Mouse (Mus musculus): ENCODE results near the gene Dbi. TPM values are rescaled to one million over a fixed set of nuclear protein-coding genes. Genes with fewer than 3 reads are reported as not detected.

The Dbi gene
- polyA plus RNA-seq, 1 experiment: 1,337 TPM

DNA sequence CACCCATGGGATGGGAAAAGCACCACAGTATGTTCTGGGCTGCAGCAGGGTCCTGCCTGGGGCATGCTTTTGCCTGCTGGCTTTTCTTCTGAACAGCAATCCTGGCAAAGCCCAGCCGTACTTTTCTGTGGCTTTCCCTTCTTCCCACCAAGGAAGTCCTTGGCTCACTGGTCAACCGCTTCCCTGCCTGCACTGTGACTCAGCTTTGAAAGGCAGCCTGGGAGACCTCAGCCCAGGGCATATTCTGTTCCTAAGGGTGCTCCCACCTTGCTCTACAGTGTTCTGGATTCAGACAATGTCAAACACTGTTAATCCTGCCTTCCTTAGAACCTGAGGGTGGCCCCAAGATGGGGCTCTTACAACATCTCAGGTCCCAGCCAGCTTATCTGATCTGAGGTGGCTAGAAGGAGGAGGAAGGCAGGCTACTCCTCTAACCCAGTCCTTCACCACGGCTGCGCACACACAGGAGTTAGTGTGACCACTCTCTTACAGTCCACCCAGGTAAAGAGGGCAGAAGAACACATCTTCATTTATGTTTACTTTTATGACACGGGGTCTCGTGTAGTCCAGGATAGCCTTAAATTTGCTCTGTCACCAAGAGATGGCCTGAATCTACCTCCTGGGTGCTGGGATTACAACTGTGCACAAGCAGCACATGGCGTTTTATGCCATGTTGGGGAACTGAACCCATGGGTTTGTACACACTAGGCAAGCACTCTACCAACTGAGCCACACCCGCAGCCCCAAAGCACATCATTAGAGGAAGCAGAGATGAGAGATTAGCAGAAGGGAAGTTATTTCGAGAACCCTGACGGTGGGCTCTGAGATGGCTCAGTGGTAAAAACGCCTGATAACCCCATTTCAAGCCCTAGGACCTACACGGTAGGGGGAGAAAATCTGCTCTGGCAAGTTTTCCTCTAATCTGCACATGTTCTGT is 8.4 kb downstream of the Dbi start:
- no peaks in the 10 kb centered on the region for H3K27me3 ChIP-seq (replicated peaks; ENCODE audit: control insufficient read depth, insufficient read depth, low read length)
- no peak overlapping the region for H3K4me3 ChIP-seq (ENCODE audit: insufficient read depth, low read depth, low read length)
- 76% methylated on average over 12 of the region's 12 CpGs for WGBS
- H3K36me3 ChIP-seq (ENCODE audit: control insufficient read depth, insufficient read depth, low read length): peaks cover 10% of the 10 kb centered on the region
- peaks cover 35% of the 10 kb centered on the region for H3K4me1 ChIP-seq (ENCODE audit: control insufficient read depth, insufficient read depth, low read length)
- TF ChIP-seq CTCF (conservative IDR thresholded peaks at IDR 0.05; ENCODE audit: insufficient read depth, insufficient read length, low read depth, low read length) (no peak), POLR2A (IDR thresholded peaks at IDR 0.05; ENCODE audit: low read depth, low read length) (no peak)
- peak overlapping the region; percentile 73 for H3K27ac ChIP-seq (ENCODE audit: insufficient read depth, low read depth, low read length)
- no peak for DNase-seq

DNA sequence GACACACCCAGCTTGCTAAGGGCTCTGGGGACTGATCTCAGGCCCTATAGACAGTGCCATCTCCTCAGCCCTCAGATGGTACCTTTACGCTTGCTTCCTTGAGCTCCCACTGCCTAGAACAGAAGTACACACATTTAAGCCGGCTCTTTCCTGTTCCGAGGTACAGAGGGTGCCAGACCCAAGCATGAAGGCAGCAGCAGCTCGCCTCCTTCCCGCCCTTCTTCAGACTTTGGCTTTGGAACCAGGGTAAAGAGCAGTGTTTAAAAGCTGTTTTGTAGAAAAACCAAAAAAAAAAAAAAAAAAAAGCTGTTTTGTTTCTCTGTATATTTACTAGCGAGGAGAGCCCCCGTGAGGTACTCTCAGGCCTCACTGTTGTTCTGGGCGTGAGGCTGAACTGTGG is 9.1 kb downstream of the Dbi start:
- TF ChIP-seq CTCF (conservative IDR thresholded peaks at IDR 0.05; ENCODE audit: insufficient read depth, insufficient read length, low read depth, low read length): no peak
- no peak for TF ChIP-seq POLR2A (IDR thresholded peaks at IDR 0.05; ENCODE audit: low read depth, low read length)
- no peaks in the 10 kb centered on the region for H3K27me3 ChIP-seq (replicated peaks; ENCODE audit: control insufficient read depth, insufficient read depth, low read length)
- H3K4me1 ChIP-seq (ENCODE audit: control insufficient read depth, insufficient read depth, low read length): peaks cover 32% of the 10 kb centered on the region
- DNase-seq: peak; percentile 57
- peak overlapping the region; percentile 91 for H3K27ac ChIP-seq (ENCODE audit: insufficient read depth, low read depth, low read length)
- no peak overlapping the region for H3K4me3 ChIP-seq (ENCODE audit: insufficient read depth, low read depth, low read length)
- peaks cover 10% of the 10 kb centered on the region for H3K36me3 ChIP-seq (ENCODE audit: control insufficient read depth, insufficient read depth, low read length)
- 52% methylated on average over 8 of the region's 8 CpGs for WGBS

DNA sequence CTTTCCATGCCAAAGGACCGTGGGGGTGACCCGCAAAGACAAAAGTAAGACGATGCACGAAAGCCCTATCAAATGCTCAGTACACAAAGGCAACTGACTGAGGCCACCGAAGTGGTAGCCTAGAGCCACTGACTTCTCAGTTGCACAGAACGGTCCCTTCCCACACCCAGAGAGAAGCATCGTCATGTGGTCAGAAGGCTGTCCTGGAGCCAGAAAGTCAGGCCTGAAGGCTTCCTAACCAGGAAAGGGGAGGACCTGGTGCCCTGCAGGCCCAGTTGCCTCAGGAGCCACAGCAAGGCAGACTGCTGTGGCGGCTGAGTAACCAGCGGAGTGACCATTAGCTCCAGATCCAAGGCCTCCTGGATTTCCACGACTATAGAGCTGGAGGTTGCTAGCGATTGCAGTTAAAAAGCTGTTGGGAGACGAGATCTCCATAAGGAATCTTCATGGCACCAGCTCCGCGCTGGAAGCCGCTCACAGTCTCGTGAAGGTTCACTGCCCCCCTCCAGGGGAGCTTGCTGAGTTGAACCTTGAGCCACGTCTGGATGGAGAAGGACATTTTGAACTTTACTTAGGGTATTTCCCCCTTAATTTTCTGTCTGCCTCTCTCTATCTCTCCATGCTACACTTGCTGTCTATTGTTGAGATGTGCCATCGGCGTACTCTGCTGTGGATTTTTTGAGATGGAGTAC is 11.0 kb downstream of the Dbi start:
- peak overlapping the region; percentile 91 for H3K27ac ChIP-seq (ENCODE audit: insufficient read depth, low read depth, low read length)
- 56% methylated on average over 19 of the region's 19 CpGs for WGBS
- H3K36me3 ChIP-seq (ENCODE audit: control insufficient read depth, insufficient read depth, low read length): peaks cover 7% of the 10 kb centered on the region
- TF ChIP-seq CTCF (conservative IDR thresholded peaks at IDR 0.05; ENCODE audit: insufficient read depth, insufficient read length, low read depth, low read length) (no peak), POLR2A (IDR thresholded peaks at IDR 0.05; ENCODE audit: low read depth, low read length) (no peak)
- no peaks in the 10 kb centered on the region for H3K27me3 ChIP-seq (replicated peaks; ENCODE audit: control insufficient read depth, insufficient read depth, low read length)
- H3K4me3 ChIP-seq (ENCODE audit: insufficient read depth, low read depth, low read length): no peak overlapping the region
- H3K4me1 ChIP-seq (ENCODE audit: control insufficient read depth, insufficient read depth, low read length): peaks cover 26% of the 10 kb centered on the region
- DNase-seq: peak; percentile 91

DNA sequence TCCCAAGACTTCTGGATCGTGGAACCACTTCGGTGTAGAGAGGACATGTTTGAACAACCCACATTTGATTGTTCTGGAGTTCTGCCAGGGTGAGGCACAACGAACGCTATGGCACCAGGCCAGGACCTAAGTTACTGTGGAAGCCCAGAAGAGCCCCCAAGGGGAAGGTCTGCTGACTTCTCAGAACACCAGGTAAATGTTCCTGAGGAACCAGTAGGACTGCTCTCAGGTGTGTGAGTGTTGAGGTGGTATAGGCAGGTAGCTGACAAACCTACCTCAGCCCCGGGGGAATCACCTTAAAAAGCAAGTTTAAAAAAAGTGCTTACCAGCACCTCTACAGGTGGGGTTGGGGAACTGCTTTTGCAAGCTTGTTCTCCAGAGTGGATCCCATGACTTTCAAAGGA is 15.3 kb downstream of the Dbi start:
- TF ChIP-seq POLR2A (IDR thresholded peaks at IDR 0.05; ENCODE audit: low read depth, low read length) (no peak), CTCF (conservative IDR thresholded peaks at IDR 0.05; ENCODE audit: insufficient read depth, insufficient read length, low read depth, low read length) (peak; percentile 33)
- Histone ChIP-seq H3K27ac (ENCODE audit: insufficient read depth, low read depth, low read length) (no peak overlapping the region), H3K4me1 (ENCODE audit: control insufficient read depth, insufficient read depth, low read length) (peaks cover 10% of the 10 kb centered on the region; the same call in 1 of the 2 replicates), H3K36me3 (ENCODE audit: control insufficient read depth, insufficient read depth, low read length) (no peaks in the 10 kb centered on the region), H3K4me3 (ENCODE audit: insufficient read depth, low read depth, low read length) (no peak overlapping the region), H3K27me3 (replicated peaks; ENCODE audit: control insufficient read depth, insufficient read depth, low read length) (no peaks in the 10 kb centered on the region)
- DNase-seq: peak; percentile 74
- WGBS: 22% methylated on average over 5 of the region's 5 CpGs

DNA sequence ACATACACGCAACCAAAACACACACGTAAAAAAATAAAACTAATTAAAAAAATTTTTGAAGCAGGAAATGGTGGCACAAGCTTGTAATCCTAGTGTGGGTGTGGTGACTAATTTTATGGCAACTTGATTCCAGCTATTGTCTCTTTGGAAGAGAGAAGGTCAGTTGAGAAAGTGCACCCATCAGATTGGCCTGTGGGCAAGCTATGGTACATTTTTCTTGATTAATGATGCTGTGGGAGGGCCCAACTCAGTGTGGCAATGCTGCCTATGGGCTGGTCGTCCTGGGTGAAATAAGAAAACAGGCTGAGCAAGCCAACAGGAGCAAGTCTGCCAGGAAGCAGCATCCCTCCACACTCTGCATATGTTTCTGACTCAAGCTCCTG is 19.7 kb downstream of the Dbi start:
- no peaks in the 10 kb centered on the region for H3K27me3 ChIP-seq (replicated peaks; ENCODE audit: control insufficient read depth, insufficient read depth, low read length)
- 91% methylated on average over 3 of the region's 3 CpGs for WGBS
- H3K4me3 ChIP-seq (ENCODE audit: insufficient read depth, low read depth, low read length): no peak overlapping the region
- peaks cover 8% of the 10 kb centered on the region; the same call in 1 of the 2 replicates for H3K4me1 ChIP-seq (ENCODE audit: control insufficient read depth, insufficient read depth, low read length)
- H3K27ac ChIP-seq (ENCODE audit: insufficient read depth, low read depth, low read length): no peak overlapping the region
- no peaks in the 10 kb centered on the region for H3K36me3 ChIP-seq (ENCODE audit: control insufficient read depth, insufficient read depth, low read length)
- no peak for TF ChIP-seq CTCF (conservative IDR thresholded peaks at IDR 0.05; ENCODE audit: insufficient read depth, insufficient read length, low read depth, low read length)
- TF ChIP-seq POLR2A (IDR thresholded peaks at IDR 0.05; ENCODE audit: low read depth, low read length): no peak
- no peak for DNase-seq

DNA sequence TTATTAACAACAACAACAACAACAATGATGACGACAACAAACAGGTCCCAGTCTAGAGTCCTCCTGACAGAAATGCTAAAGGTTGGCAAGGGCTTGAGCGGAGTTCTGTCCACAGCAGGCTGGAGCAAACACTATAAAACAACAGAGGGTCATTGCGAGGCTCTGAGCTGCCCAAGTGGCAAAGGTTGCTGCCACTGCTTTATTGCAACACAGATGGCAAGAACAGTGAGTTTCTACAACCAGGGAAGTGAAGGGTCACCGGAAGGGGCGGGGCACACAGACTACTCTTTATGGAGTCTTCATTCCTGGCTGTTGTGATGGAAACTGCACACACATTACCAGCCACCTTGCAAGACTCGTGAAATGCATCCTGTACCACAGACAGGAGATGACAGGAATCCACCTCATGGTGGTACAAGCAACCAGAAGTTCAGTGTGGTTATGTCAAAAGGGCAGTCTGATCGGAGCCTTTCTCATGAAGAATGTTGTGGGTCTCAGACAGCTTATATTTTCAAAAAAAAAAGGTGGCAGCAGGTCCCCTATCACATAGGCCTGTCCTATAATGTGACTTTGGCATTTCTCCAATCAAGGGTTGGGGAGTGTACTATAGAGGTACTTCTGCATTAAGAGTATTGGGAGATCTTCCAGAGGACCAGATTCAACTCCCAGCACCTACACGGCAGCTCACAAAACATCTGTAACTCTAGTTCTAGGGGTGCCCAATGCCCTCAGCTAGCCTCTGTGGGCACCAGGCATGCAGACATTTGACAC is 20.2 kb downstream of the Dbi start:
- Histone ChIP-seq H3K27ac (ENCODE audit: insufficient read depth, low read depth, low read length) (no peak overlapping the region), H3K27me3 (replicated peaks; ENCODE audit: control insufficient read depth, insufficient read depth, low read length) (no peaks in the 10 kb centered on the region), H3K36me3 (ENCODE audit: control insufficient read depth, insufficient read depth, low read length) (no peaks in the 10 kb centered on the region), H3K4me3 (ENCODE audit: insufficient read depth, low read depth, low read length) (no peak overlapping the region), H3K4me1 (ENCODE audit: control insufficient read depth, insufficient read depth, low read length) (peaks cover 8% of the 10 kb centered on the region; the same call in 1 of the 2 replicates)
- 74% methylated on average over 8 of the region's 8 CpGs for WGBS
- TF ChIP-seq POLR2A (IDR thresholded peaks at IDR 0.05; ENCODE audit: low read depth, low read length): no peak
- TF ChIP-seq CTCF (conservative IDR thresholded peaks at IDR 0.05; ENCODE audit: insufficient read depth, insufficient read length, low read depth, low read length): no peak
- peak; percentile 43 for DNase-seq

Data from kidney, adult 2 months (tissue).